Mouse (Mus musculus) neural tube, embryonic 15.5 days (tissue): Measurements from ENCODE around the gene Dusp13. TPM values are rescaled to one million over a fixed set of nuclear protein-coding genes. Genes with fewer than 3 reads are reported as not detected.

Source experiments
- ATAC-seq: fragments of 200-750 bp; cut with Nextera tagmentation; 2 replicates; pipeline ENCODE4 v1.8.0; 2017; ENCODE audit warnings: mild to moderate bottlenecking, moderate TSS enrichment, moderate library complexity; ENCODE audit not compliant: low FRiP score
- H3K27ac ChIP-seq: fragments of 300-500 bp; sonication (generic); replicated peaks from 2 replicates; pipeline ENCODE4 v1.5.1; 2015; ENCODE audit warnings: mild to moderate bottlenecking, inconsistent platforms
- H3K27me3 ChIP-seq: fragments of 300-500 bp; sonication (generic); replicated peaks from 2 replicates; pipeline ENCODE4 v1.6.1; 2015; ENCODE audit warnings: inconsistent platforms
- H3K36me3 ChIP-seq: fragments of 300-500 bp; sonication (generic); 2 replicates; pipeline ENCODE4 v1.6.1; 2015; ENCODE audit warnings: inconsistent platforms
- H3K4me1 ChIP-seq: fragments of 300-500 bp; sonication (generic); 2 replicates; pipeline ENCODE4 v1.6.1; 2015; ENCODE audit warnings: inconsistent platforms
- H3K4me2 ChIP-seq: fragments of 300-500 bp; sonication (generic); 2 replicates; pipeline ENCODE4 v1.6.1; 2015; ENCODE audit warnings: inconsistent platforms, mild to moderate bottlenecking, moderate library complexity
- H3K4me3 ChIP-seq: fragments of 300-500 bp; sonication (generic); replicated peaks from 2 replicates; pipeline ENCODE4 v1.5.1; 2015; ENCODE audit warnings: mild to moderate bottlenecking, inconsistent platforms
- H3K9ac ChIP-seq: fragments of 300-500 bp; sonication (generic); replicated peaks from 2 replicates; pipeline ENCODE4 v1.6.1; 2015; ENCODE audit warnings: mild to moderate bottlenecking, inconsistent platforms
- H3K9me3 ChIP-seq: fragments of 300-500 bp; sonication (generic); replicated peaks from 2 replicates; pipeline ENCODE4 v1.6.1; 2016; ENCODE audit warnings: inconsistent platforms
- WGBS: fragments of 180-500 bp; shearing (Covaris S2); methylation state at CpG from one replicate; pipeline ENCODE4 v1.1.7; 2015; ENCODE audit warnings: mixed read lengths; 5-methylcytosine and 5-hydroxymethylcytosine counted together
- polyA plus RNA-seq: library from polyadenylated mRNA; unstranded; fragments of >200 nt; fragmentation: Nextera tagmentation; extraction: Ambion mirVana; gene quantifications from 2 replicates; pipeline ENCODE4 v1.2.1, GENCODE M21; 2015

The Dusp13 gene
- polyA plus RNA-seq, 1 experiment from 2014 or later = 0.23 TPM

GRCm38 (mm10) chr14:21746251-21746650 lies 4.7 kb downstream of the Dusp13 start:
- Histone ChIP-seq H3K27me3 (0 out of 2 replicates have a peak, but pooled peaks cover 2% of the 10 kb centered on the region), H3K9me3 (no peaks in the 10 kb centered on the region), H3K9ac (no peak overlapping the region), H3K27ac (no peak overlapping the region), H3K36me3 (no peaks in the 10 kb centered on the region), H3K4me3 (no peak overlapping the region), H3K4me1 (peaks cover 5% of the 10 kb centered on the region; the same call in 1 of the 2 replicates), H3K4me2 (no peak overlapping the region)
- no peak for ATAC-seq
- WGBS = 91% methylated on average over 8 of the region's 8 CpGs

- Histone ChIP-seq H3K36me3 (no peaks in the 10 kb centered on the region), H3K4me2 (no peak overlapping the region), H3K4me3 (no peak overlapping the region), H3K4me1 (peaks cover 4% of the 10 kb centered on the region; the same call in 1 of the 2 replicates), H3K27me3 (0 out of 2 replicates have a peak, but pooled peaks cover 2% of the 10 kb centered on the region), H3K27ac (no peak overlapping the region), H3K9me3 (no peaks in the 10 kb centered on the region), H3K9ac (no peak overlapping the region)
- no peak for ATAC-seq
- 73% methylated on average over 5 of the region's 5 CpGs for WGBS
Observed at GRCm38 (mm10) chr14:21745149-21745548, 5.8 kb downstream of the Dusp13 start.

GRCm38 (mm10) chr14:21744169-21744568 lies 6.8 kb downstream of the Dusp13 start:
- Histone ChIP-seq H3K27me3 (0 out of 2 replicates have a peak, but pooled peaks cover 2% of the 10 kb centered on the region), H3K4me2 (no peak overlapping the region), H3K4me3 (no peak overlapping the region), H3K9ac (no peak overlapping the region), H3K4me1 (no peaks in the 10 kb centered on the region), H3K36me3 (no peaks in the 10 kb centered on the region), H3K27ac (no peak overlapping the region), H3K9me3 (no peaks in the 10 kb centered on the region)
- ATAC-seq = no peak
- WGBS = 91% methylated on average over 1 of the region's 1 CpGs

DNA sequence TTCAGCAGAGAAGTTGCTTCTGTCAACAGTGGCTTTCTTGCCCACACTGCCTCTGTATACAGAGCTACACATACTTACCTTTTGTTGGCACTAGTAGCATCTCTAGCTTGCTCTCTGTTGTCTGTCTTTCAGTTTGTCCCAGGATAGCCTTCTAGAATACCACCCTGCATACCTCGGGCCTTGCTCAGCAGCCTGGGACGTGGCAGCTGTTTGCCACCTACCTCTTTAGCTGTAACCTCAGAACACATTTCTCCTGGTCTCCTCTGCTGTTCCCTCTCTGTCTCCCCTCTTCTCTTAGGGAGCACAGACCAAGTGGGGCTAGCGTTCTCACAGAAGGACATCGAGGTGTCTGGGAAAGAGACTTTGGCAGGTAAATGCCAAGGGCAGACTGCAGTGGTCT lies 8.5 kb downstream of the Dusp13 start:
- Histone ChIP-seq H3K27me3 (0 out of 2 replicates have a peak, but pooled peaks cover 2% of the 10 kb centered on the region), H3K27ac (no peak overlapping the region), H3K4me2 (no peak overlapping the region), H3K36me3 (no peaks in the 10 kb centered on the region), H3K4me1 (no peaks in the 10 kb centered on the region), H3K4me3 (no peak overlapping the region), H3K9me3 (no peaks in the 10 kb centered on the region), H3K9ac (no peak overlapping the region)
- WGBS = 86% methylated on average over 4 of the region's 4 CpGs
- ATAC-seq = no peak

- H3K9me3 ChIP-seq = no peaks in the 10 kb centered on the region
- 10% methylated on average over 4 of the region's 4 CpGs for WGBS
- peak; percentile 87; the same call in 1 of the 2 replicates for ATAC-seq
- H3K4me1 ChIP-seq = no peaks in the 10 kb centered on the region
- no peak overlapping the region for H3K4me3 ChIP-seq
- no peak overlapping the region for H3K9ac ChIP-seq
- no peak overlapping the region for H3K4me2 ChIP-seq
- 0 out of 2 replicates have a peak, but pooled peaks cover 2% of the 10 kb centered on the region for H3K27me3 ChIP-seq
- H3K27ac ChIP-seq = no peak overlapping the region
- H3K36me3 ChIP-seq = no peaks in the 10 kb centered on the region
Observed at GRCm38 (mm10) chr14:21741786-21742185, 9.2 kb downstream of the Dusp13 start.

GRCm38 (mm10) chr14:21741314-21741713 lies 9.7 kb downstream of the Dusp13 start:
- ATAC-seq = no peak
- H3K27me3 ChIP-seq = 0 out of 2 replicates have a peak, but pooled peaks cover 2% of the 10 kb centered on the region
- H3K4me3 ChIP-seq = no peak overlapping the region
- 95% methylated on average over 3 of the region's 3 CpGs for WGBS
- H3K27ac ChIP-seq = no peak overlapping the region
- H3K9me3 ChIP-seq = no peaks in the 10 kb centered on the region
- no peaks in the 10 kb centered on the region for H3K36me3 ChIP-seq
- H3K4me2 ChIP-seq = no peak overlapping the region
- no peaks in the 10 kb centered on the region for H3K4me1 ChIP-seq
- no peak overlapping the region for H3K9ac ChIP-seq

DNA sequence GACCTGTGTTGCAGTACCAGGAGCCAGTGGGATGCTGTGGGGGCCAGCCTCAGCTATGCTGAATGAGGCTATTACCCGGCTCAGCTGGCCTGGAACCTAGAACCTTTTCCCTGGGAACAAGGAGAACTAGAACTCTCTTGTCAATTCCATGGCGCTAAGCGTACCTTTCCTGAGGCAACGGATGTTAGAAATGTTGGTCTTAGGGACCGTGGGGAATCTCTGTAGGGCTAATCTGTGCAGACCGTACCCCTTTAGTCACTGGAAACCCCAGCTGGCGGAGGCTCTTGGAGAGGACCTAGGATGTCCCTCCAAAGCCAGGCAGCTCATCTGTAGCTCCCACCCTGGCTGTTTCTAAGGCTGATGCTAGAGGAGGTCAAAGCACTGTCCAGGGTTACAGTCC lies 10.6 kb downstream of the Dusp13 start:
- no peak overlapping the region for H3K27ac ChIP-seq
- no peaks in the 10 kb centered on the region for H3K4me1 ChIP-seq
- 0 out of 2 replicates have a peak, but pooled peaks cover 2% of the 10 kb centered on the region for H3K27me3 ChIP-seq
- ATAC-seq = no peak
- no peaks in the 10 kb centered on the region for H3K9me3 ChIP-seq
- no peak overlapping the region for H3K9ac ChIP-seq
- H3K4me2 ChIP-seq = no peak overlapping the region
- H3K4me3 ChIP-seq = no peak overlapping the region
- WGBS = 94% methylated on average over 7 of the region's 7 CpGs
- no peaks in the 10 kb centered on the region for H3K36me3 ChIP-seq

DNA sequence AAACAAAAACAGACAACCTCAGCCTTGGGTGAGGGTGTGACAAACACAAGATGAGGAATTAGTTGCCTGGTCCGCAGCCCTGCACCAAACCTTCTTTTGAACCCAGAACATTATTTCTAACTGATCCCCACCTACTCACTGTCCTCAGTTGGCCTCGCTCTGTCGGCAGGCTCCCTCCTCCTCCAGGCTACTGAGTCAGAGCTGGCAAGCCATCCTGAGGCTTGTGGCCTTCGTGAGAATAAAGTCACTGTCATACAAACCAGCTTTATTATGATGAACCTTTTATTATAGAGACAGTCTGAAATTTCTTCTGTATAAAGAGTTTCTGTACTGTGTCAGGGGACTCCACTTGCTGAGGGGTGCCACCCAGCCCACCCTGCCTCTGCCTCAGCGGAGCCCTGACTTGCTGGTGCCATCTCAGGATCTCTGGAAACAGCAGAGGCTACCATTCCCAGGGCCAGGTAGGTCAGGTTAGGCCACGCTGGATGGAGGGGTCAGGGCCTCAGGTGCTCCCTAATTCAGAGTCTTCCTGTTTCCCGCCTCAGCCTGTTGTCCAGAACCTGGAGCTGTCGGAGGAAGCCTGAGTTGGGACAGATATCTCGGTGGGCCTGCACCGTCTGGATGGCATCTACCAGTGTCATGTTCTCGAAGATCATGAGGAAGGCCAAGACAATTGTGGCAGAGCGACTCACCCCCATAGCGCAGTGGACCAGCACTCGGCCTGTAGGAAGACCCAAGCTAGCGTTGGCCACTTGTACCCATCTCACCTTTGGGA lies 17.7 kb downstream of the Dusp13 start:
- no peak for ATAC-seq
- H3K36me3 ChIP-seq = no peaks in the 10 kb centered on the region
- H3K4me3 ChIP-seq = no peak overlapping the region
- H3K27ac ChIP-seq = no peak overlapping the region
- H3K9ac ChIP-seq = no peak overlapping the region
- no peaks in the 10 kb centered on the region for H3K9me3 ChIP-seq
- H3K4me2 ChIP-seq = no peak overlapping the region
- H3K4me1 ChIP-seq = no peaks in the 10 kb centered on the region
- no peaks in the 10 kb centered on the region for H3K27me3 ChIP-seq
- WGBS = 93% methylated on average over 15 of the region's 15 CpGs

DNA sequence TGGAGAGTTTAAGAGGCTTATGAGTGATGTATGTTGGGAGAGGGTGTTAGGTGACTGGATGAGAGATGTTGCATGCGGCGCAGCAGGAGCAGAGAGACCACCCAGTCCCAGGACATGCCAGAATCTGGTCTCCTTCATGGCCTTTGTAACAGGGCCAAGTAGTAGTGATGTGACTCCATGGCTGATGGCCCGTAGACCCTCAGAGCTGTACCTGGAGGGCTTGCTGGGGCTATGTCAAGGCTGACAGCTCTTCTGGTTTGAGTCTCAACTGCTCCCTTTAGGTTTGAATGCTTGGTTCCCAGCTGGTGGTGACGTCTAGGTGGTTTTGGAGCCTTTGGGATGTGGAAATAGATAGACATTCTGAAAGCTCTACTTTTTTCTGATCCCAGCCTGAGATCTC lies 21.0 kb downstream of the Dusp13 start:
- Histone ChIP-seq H3K4me2 (no peak overlapping the region), H3K4me1 (no peaks in the 10 kb centered on the region), H3K27me3 (no peaks in the 10 kb centered on the region), H3K9ac (no peak overlapping the region), H3K27ac (no peak overlapping the region), H3K36me3 (no peaks in the 10 kb centered on the region), H3K9me3 (no peaks in the 10 kb centered on the region), H3K4me3 (no peak overlapping the region)
- WGBS = 97% methylated on average over 4 of the region's 4 CpGs
- no peak for ATAC-seq

DNA sequence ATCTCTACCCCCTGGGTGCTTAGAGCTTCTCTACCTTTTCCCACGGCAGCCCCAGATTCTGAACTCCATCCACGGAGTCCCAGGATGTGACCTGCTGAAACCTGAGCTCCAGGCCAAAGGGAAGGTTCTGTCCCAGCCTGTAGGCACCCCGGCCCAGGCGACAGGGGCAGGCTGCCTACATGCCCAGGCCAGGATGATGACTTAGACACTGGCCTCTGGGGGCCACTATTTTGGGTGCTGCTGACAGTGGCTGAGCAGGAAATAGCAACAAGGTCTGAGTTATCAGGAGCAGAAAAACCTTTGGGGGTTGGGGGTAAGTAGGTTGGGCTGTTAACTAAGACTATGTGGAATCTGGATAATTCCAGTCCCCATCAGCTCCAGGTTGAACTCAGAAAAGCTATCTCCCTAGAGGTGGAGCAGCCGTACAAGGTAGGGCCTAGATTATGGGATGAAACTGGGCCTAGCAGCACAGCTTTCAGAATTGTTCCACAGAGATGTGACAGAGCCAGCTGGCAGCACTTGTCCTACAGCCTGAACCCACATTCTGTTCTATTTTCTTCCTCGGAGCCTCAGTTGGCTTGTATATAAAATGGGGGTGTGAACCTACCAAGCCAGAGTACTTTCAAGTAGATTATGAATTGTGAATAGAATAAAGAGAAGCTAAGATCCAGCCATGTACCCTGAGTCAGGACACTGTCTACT lies 21.8 kb downstream of the Dusp13 start:
- 86% methylated on average over 6 of the region's 6 CpGs for WGBS
- Histone ChIP-seq H3K27me3 (no peaks in the 10 kb centered on the region), H3K4me1 (no peaks in the 10 kb centered on the region), H3K4me2 (no peak overlapping the region), H3K36me3 (no peaks in the 10 kb centered on the region), H3K9ac (no peak overlapping the region), H3K27ac (no peak overlapping the region), H3K4me3 (no peak overlapping the region), H3K9me3 (no peaks in the 10 kb centered on the region)
- no peak for ATAC-seq

DNA sequence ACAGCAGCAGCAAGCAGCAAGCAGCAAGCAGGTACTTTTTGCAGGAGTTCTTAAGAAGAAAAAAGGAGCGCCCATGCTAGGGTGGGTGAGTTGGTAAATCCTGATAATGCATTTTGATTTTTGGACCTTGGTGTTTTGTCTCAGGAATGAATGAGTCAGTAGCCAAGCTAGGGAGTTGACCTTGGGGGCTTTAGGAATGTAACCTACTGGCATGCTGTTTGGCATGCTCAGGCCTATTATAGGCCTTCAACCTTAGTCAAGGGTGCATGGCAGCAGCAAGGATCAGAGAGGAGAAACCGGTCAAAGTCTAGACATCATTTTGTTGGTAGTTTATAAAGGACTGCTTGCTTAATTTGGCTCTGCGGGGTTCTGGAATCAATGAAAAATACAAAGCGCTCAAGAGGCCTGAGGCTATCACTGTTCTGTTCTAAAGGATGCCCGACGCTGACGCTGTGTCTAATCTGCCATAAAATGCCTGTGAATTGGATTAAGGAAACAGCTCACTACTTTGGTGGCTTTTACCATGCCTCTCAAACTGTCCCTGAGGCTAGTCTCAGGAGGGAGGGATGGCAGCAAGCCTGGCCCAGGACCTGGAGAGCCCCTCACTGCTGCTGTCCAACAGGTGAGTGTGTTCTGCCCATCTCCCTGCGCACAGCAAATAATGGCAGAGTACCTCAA lies 28.8 kb downstream of the Dusp13 start:
- 46% methylated on average over 8 of the region's 8 CpGs for WGBS
- Histone ChIP-seq H3K27ac (no peak overlapping the region), H3K4me1 (0 out of 2 replicates have a peak, but pooled peaks cover 3% of the 10 kb centered on the region), H3K36me3 (no peaks in the 10 kb centered on the region), H3K4me3 (no peak overlapping the region), H3K4me2 (no peak overlapping the region), H3K9ac (no peak overlapping the region), H3K9me3 (no peaks in the 10 kb centered on the region), H3K27me3 (no peaks in the 10 kb centered on the region)
- ATAC-seq = no peak
